Mouse (Mus musculus) liver, embryonic 16.5 days (tissue): ENCODE measurements around the gene Gsto1. TPM values are rescaled to one million over a fixed set of nuclear protein-coding genes. Genes with fewer than 3 reads are reported as not detected.

Source experiments
- ATAC-seq: fragments of 200-750 bp; cut with Nextera tagmentation; 2 replicates; pipeline ENCODE4 v1.8.0; 2017; ENCODE audit warnings: low read depth, mild to moderate bottlenecking, moderate number of reproducible peaks, moderate library complexity
- H3K27ac ChIP-seq: fragments of 300-500 bp; sonication (generic); 2 replicates; pipeline ENCODE4 v1.5.1; 2014; ENCODE audit warnings: mild to moderate bottlenecking, low read length
- H3K27me3 ChIP-seq: fragments of 300-500 bp; sonication (generic); 2 replicates; pipeline ENCODE4 v1.6.1; 2014; ENCODE audit warnings: low read depth, low read length, mixed read lengths; ENCODE audit not compliant: control insufficient read depth, insufficient read depth
- H3K36me3 ChIP-seq: fragments of 300-500 bp; sonication (generic); 2 replicates; pipeline ENCODE4 v1.6.1; 2014; ENCODE audit warnings: mild to moderate bottlenecking; ENCODE audit not compliant: control insufficient read depth, insufficient read depth
- H3K4me1 ChIP-seq: fragments of 300-500 bp; sonication (generic); 2 replicates; pipeline ENCODE4 v1.6.1; 2014; ENCODE audit warnings: low read depth, low read length, mixed read lengths; ENCODE audit not compliant: control insufficient read depth
- H3K4me2 ChIP-seq: fragments of 300-500 bp; sonication (generic); 2 replicates; pipeline ENCODE4 v1.6.1; 2014; ENCODE audit warnings: low read depth, low read length, mixed read lengths
- H3K4me3 ChIP-seq: fragments of 300-500 bp; sonication (generic); 2 replicates; pipeline ENCODE4 v1.5.1; 2014; ENCODE audit warnings: low read depth, mild to moderate bottlenecking, low read length
- H3K9ac ChIP-seq: fragments of 300-500 bp; sonication (generic); 2 replicates; pipeline ENCODE4 v1.6.1; 2014; ENCODE audit warnings: low read depth, low read length
- H3K9me3 ChIP-seq: fragments of 300-500 bp; sonication (generic); replicated peaks from 2 replicates; pipeline ENCODE4 v1.6.1; 2016; ENCODE audit warnings: low read length; ENCODE audit not compliant: control insufficient read depth
- WGBS: fragments of 180-500 bp; shearing (Covaris S2); extraction: QIAGEN DNeasy Blood & Tissue Kit; methylation state at CpG from one replicate; pipeline ENCODE4 v1.1.7; 2014; ENCODE audit not compliant: insufficient replicate concordance; 5-methylcytosine and 5-hydroxymethylcytosine counted together
- polyA plus RNA-seq: library from polyadenylated mRNA; unstranded; fragments of >200 nt; fragmentation: Nextera tagmentation; extraction: Ambion mirVana; gene quantifications from 2 replicates; pipeline ENCODE4 v1.2.1, GENCODE M21; 2015

Gsto1 gene
- polyA plus RNA-seq, 1 experiment from 2014 or later: 134 TPM

- Histone ChIP-seq H3K9me3 (no peaks in the 10 kb centered on the region), H3K4me3 (no peak overlapping the region), H3K4me2 (no peak overlapping the region), H3K4me1 (no peaks in the 10 kb centered on the region), H3K27ac (no peak overlapping the region), H3K9ac (no peak overlapping the region), H3K36me3 (no peaks in the 10 kb centered on the region), H3K27me3 (no peaks in the 10 kb centered on the region)
- 19% methylated on average over 11 of the region's 11 CpGs for WGBS
- peak; percentile 50; the same call in 1 of the 2 replicates for ATAC-seq
These were observed 27.5 kb downstream of the Gsto1 start for GRCm38 (mm10) chr19:47882151-47882881.

- Histone ChIP-seq H3K27ac (no peak overlapping the region), H3K36me3 (no peaks in the 10 kb centered on the region), H3K9ac (no peak overlapping the region), H3K27me3 (no peaks in the 10 kb centered on the region), H3K4me3 (no peak overlapping the region), H3K4me1 (no peaks in the 10 kb centered on the region), H3K9me3 (no peaks in the 10 kb centered on the region), H3K4me2 (no peak overlapping the region)
- ATAC-seq: no peak
- WGBS: 49% methylated on average over 9 of the region's 9 CpGs
These were observed 28.1 kb downstream of the Gsto1 start for GRCm38 (mm10) chr19:47882882-47883254.

DNA sequence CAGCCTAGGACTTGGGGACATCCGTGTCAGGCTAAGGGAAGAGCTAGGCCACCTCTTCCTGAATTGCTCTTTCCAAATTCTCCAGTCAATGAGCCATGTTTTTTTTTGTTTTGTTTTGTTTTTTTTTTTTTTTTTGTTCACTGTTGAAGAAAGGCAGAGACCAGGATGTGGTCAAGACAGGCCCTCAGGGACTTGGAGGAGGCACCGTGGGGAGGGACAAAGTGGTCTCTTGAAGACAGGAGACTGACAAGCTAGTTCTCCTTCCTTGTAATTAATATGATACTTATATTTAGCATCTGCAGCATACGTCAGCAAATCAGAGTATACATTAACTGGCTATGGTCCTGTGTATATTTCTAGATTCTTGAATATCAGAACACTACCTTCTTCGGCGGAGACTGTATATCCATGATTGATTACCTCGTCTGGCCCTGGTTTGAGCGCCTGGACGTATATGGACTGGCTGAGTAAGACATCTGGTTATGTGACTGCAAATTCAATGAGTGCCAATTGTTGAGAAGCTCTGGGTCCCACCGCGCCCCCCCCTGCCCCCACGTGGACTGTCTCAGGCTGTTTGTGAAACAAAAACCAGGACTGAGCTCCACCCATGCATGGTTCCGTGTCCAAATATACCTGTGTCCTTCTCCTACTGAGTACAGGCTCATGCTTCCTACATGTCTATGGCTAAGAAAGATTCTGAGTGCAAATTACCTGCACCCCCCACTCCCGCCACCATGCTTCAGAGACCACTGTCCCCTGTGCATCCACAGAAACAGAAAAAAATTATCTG is 29.7 kb downstream of the Gsto1 start:
- Histone ChIP-seq H3K4me2 (no peak overlapping the region), H3K9me3 (no peaks in the 10 kb centered on the region), H3K36me3 (no peaks in the 10 kb centered on the region), H3K4me1 (no peaks in the 10 kb centered on the region), H3K27ac (no peak overlapping the region), H3K27me3 (no peaks in the 10 kb centered on the region), H3K4me3 (no peak overlapping the region), H3K9ac (no peak overlapping the region)
- ATAC-seq: no peak
- WGBS: 53% methylated on average over 13 of the region's 13 CpGs

DNA sequence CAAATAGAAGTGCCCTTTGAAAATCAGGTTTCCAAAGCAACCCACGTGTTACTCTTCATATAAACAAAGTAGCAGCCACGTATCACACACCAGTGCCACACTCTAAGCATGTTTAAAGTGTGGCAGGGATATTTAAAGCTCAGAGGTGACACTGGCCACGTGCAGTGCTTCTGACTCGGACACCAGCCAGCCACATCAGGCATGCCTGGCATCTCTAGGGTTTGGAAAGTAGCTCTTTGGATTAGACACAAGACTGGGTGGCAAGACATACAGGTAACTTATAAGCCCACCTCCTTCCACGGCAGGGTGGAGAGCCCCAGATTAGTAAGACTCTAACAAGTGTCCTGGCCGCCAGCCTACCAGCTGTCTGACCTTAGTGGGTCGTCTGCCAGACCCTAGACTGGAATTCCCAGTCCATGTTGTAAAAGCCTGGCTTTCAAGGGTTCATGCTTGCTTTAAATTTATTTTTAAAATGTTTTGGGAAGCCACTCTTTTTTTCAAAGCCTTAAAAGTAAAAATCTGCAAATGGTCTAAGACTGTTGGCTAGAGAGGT is 30.5 kb downstream of the Gsto1 start:
- WGBS: 51% methylated on average over 7 of the region's 7 CpGs

GRCm38 (mm10) chr19:47885886-47886285 is 31.1 kb downstream of the Gsto1 start:
- no peaks in the 10 kb centered on the region; the same call in 1 of the 2 replicates for H3K4me1 ChIP-seq
- no peak overlapping the region for H3K4me3 ChIP-seq
- H3K4me2 ChIP-seq: no peak overlapping the region
- H3K27ac ChIP-seq: no peak overlapping the region
- WGBS: 46% methylated on average over 11 of the region's 11 CpGs
- H3K27me3 ChIP-seq: no peaks in the 10 kb centered on the region
- ATAC-seq: no peak
- H3K36me3 ChIP-seq: no peaks in the 10 kb centered on the region
- no peak overlapping the region for H3K9ac ChIP-seq
- no peaks in the 10 kb centered on the region for H3K9me3 ChIP-seq

More for the DNA sequence above, 30.5 kb downstream of the Gsto1 start:
- H3K27me3 ChIP-seq: no peaks in the 10 kb centered on the region
- no peak overlapping the region for H3K9ac ChIP-seq
- no peak overlapping the region for H3K4me3 ChIP-seq
- H3K4me1 ChIP-seq: no peaks in the 10 kb centered on the region
- no peak overlapping the region for H3K4me2 ChIP-seq
- H3K9me3 ChIP-seq: no peaks in the 10 kb centered on the region
- H3K36me3 ChIP-seq: no peaks in the 10 kb centered on the region
- no peak for ATAC-seq
- H3K27ac ChIP-seq: no peak overlapping the region

GRCm38 (mm10) chr19:47886617-47887016 is 31.8 kb downstream of the Gsto1 start:
- H3K4me1 ChIP-seq: no peaks in the 10 kb centered on the region; the same call in 1 of the 2 replicates
- H3K9me3 ChIP-seq: no peaks in the 10 kb centered on the region
- no peak overlapping the region for H3K27ac ChIP-seq
- H3K36me3 ChIP-seq: no peaks in the 10 kb centered on the region
- ATAC-seq: peak; percentile 43
- 65% methylated on average over 7 of the region's 7 CpGs for WGBS
- no peaks in the 10 kb centered on the region for H3K27me3 ChIP-seq
- H3K4me3 ChIP-seq: no peak overlapping the region
- no peak overlapping the region for H3K4me2 ChIP-seq
- H3K9ac ChIP-seq: no peak overlapping the region

DNA sequence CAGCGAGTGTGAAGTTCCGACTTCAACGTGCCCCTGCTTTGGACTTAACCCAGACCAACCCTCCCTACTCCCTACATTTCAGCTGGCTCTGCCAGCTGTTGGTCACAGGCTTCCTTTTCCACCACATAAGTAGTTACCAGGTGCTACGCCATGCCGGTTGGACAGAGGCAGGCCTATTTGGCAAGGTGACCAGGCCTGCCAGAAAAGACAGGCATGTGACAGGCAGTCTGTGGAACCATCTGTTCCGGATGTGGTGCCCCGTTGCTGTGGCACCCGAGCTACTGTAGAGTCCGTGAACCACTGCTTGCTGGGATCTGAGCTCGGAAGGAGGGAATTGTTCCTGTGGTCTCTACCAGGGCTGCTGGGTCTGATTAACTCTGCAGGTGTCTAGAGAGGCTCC is 32.6 kb downstream of the Gsto1 start:
- H3K9me3 ChIP-seq: no peaks in the 10 kb centered on the region
- H3K36me3 ChIP-seq: no peaks in the 10 kb centered on the region
- WGBS: 72% methylated on average over 10 of the region's 10 CpGs

GRCm38 (mm10) chr19:47888037-47888436 is 33.3 kb downstream of the Gsto1 start:
- ATAC-seq: no peak
- WGBS: 77% methylated on average over 8 of the region's 8 CpGs
- no peak overlapping the region for H3K9ac ChIP-seq
- no peaks in the 10 kb centered on the region for H3K9me3 ChIP-seq
- H3K27ac ChIP-seq: no peak overlapping the region
- H3K27me3 ChIP-seq: no peaks in the 10 kb centered on the region
- H3K4me1 ChIP-seq: no peaks in the 10 kb centered on the region; the same call in 1 of the 2 replicates
- no peak overlapping the region for H3K4me2 ChIP-seq
- H3K4me3 ChIP-seq: no peak overlapping the region
- no peaks in the 10 kb centered on the region for H3K36me3 ChIP-seq

More for the DNA sequence above, 32.6 kb downstream of the Gsto1 start:
- Histone ChIP-seq H3K4me1 (no peaks in the 10 kb centered on the region; the same call in 1 of the 2 replicates), H3K4me2 (no peak overlapping the region), H3K27me3 (no peaks in the 10 kb centered on the region), H3K4me3 (no peak overlapping the region), H3K9ac (no peak overlapping the region), H3K27ac (no peak overlapping the region)
- no peak for ATAC-seq
